Mouse (Mus musculus) cerebellum, adult 9-11 months (tissue): ENCODE results near the gene Nkain4.

ENCODE experiments used
- DNase-seq: peaks from one replicate; pipeline ENCODE4 v3.0.0; 2022

Gene Nkain4

DNA sequence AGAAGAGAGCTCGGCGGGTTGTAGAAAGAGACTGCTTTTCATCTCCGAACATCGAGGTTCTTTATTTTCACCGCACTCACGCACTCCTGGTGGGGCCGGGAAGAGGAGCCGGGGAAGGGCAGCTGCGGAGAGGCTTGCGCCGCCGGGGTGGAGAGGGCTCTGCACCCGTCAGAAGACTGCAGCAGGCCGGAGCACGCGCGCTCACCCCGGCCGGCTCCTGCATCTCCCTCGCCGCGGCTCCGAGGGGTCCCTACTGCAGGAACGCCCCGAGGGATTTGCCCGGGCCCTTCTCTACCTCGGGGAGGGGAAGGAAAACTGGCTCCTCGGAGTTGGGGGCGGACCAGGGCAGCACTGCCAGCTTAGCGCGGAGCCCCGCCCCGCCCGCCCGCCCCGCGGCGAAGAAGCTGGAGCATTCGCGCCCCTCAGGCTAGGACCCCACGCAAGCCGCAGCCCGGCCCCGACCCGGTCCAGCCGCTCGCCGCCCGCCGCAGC lies 60.9 kb downstream of the Nkain4 start:
- DNase-seq = peak; percentile 81

DNA sequence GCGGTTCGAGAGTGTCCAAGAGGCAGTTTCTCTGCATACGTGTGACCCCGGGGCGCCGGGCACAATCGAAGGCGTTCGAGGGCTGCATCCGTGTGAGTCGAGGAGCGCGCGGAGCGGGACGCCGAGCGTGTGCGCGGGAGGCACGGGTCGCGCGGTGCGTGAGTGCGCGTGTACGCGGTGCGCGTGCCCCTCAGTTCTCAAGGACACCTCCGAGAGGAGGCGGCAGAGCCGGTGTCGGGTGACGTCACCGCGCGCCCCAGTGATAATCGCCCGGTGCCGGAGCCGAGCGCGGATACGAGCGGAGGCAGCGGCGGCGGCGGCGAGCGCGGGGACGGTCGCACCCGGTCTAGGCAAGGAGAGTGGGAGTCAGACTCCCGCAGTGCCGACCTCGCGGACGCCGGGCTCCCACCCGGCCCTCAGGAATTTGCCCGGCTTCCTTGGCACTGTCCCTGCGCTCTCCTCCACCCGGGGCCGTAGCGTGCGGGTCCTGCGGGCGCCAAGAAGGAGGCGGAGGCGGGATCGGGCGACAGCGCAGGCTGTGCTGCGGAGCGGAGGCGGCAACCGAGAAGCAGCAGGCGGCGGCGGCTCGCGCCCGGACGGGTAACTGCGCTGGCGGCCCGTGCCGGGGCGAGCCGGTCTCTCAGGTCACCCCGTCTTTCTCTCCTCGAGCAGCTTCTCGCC lies 61.5 kb downstream of the Nkain4 start:
- peak; percentile 97 for DNase-seq

DNA sequence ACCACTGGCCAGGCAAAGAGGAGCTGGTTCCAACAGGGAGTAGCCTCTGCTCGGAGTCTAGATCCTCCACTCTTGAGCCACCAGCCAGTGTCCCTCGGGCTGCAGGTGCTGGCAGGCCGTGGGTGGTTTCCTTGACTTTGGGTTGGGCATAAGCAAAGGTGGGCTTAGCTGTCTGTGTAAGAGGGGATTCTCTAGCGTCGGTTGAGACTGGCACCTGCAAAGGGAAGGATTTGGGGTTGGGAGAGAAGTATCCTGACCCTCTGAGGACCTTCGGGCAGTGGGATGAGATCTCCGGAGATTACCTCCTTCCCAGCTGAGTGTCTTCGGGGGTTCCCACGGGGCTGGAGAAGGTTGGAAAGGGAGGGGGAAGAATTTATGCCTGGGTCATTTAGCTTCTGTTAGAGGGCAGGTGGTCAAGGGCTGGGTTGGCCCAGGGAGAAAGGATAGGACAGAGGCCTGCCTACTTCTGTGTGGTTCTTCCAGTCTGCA lies 62.6 kb downstream of the Nkain4 start:
- DNase-seq = no peak

DNA sequence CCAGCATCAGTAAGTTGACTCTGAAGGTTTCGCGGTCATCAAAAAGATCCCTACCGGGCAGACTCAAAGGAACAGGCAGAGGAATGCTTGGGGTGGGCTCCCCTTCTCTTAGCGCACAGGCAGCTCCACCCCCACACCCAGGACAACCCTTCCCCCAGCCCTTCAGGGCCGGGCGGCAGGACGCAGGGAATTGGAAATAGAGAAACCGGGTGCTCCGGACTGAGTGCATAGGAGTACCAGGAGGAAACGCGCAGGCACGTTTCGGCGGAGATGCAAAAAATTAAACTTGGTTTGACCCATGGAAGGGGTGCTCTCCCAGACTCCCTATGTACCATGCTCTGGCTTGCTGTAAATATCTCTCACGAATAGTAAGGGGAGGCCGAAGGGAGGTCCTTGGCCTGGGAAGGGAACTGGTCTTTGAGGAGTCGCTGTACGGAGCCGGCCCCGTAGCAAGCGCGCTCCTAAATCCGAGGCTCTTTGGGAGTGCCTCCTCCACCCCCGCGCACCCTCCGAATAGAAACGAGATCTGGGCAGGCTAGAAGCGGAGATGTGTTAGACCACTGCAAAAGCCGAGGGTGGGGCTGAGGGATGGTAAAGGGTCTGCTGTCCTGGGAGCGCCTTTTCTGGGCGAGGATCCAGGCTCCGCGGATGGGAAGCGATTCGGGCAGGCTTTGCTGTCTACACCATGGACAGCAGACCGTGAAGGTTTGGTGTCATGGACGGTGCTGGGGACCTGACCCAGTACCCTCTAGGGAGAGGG lies 63.2 kb downstream of the Nkain4 start:
- peak; percentile 80 for DNase-seq

DNA sequence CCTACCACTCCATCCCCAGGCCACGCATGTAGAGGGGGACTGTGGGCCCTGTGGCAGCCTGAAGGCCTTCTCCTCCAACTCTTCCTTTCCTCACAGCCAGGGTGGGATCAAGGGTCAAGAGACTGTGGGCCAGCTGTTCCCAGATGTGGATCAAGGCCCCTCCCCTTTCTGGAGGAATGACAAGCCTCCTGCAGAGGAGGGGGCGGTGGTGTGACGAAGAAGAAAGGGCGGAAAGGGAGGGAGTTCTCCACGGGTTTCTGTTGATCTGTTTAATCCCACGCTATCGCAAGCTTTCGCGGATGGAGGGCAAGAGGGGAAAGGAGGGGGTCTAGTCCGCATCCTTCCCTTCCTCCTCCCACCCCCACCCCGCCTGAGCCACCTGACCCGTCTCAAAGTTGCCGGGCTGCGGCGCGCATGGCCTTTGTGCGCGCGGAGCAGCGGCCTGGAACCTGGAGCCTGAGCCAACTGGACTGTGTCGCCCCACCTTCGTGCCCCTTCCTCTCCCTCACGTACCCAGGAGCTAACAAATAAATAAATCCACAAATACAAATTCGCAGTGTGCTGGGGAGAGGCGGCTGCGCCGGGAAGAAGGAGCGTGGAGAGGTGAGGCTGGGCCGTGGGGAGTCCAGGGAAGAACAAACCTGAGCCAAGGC lies 64.0 kb downstream of the Nkain4 start:
- peak; percentile 68 for DNase-seq

DNA sequence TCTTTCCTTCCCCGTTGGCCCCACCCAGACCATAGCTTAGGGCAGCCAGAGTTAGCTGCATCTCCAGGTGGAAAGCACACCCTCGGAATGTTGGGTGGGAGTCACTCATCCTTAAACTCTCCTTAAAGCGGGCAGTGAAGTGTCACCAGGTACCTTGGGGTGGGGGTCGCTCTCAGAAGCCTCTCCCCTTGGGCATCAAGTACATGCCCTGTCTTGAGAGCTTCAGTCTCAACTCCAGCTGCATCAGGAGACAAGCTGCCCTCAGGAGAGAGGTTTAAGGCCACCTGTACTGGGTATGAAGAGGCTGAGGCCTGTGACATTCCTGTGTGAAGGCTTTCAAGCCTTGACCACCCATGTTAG lies 64.6 kb downstream of the Nkain4 start:
- DNase-seq = peak; percentile 56

DNA sequence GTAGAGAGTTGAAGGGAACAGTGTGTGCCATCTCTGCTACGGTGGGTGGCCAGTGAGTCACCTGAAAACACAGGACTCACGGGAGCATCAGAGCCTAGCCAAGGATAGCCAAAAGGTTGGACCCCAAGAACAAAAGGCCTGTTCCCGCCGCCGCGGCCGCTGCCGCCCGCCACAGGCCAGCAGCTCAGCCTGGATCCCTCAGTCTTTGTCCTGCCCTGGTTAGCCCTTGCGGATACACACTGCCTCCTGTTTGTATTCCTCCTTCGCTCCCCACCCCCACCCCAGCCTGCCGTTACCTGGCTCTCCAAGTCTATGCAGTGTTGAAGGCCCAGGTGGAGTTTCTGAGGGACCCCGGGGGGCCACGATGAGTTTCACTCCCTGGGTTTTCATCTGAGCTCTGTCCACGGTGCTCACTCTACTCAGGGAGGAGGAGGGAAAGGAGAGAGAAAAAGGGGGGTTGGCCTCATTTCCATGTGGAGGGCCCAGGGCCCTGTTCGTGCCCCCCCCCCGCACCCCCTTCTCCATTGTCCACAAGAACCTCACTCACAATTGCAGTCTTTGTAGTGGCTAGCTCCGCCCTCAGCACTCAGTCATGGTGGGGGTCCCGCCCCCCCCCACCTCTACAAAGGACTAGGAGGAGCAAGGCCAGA lies 65.1 kb downstream of the Nkain4 start:
- DNase-seq = no peak

DNA sequence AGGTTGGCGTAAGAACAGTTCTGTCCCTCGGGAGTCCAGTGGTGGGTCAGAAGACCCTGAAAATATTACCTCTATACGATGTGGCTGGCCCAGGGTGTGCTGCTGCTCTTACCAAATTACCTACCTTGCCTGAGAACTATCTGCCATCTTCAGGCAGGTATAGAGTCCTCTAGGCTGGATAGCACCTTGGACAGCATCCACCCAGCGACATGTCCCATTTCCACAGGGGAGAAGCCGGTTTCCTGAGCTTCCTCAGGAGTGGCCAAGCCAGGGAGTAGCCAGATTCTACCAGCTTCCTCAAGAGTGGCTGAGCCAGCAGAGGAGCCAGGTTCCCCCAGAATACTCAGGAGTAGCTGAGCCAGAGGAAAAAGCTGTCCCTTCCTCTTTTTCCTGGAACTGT lies 69.2 kb downstream of the Nkain4 start:
- DNase-seq = no peak
